Mouse (Mus musculus): ENCODE results near the gene Lgals7.

- TF ChIP-seq GATA1 (IDR thresholded peaks at IDR 0.05; ENCODE audit: borderline replicate concordance, low read length) (no peak), FLI1 (IDR thresholded peaks at IDR 0.05; ENCODE audit: low read length) (no peak)
Measured at GRCm38 (mm10) chr7:28899972-28900371, 36.3 kb downstream of the Lgals7 start.

Measured in megakaryocyte, embryonic 14.5 days (primary cell).